Mouse (Mus musculus): Measurements from ENCODE around the gene Vwa7. TPM values are rescaled to one million over a fixed set of nuclear protein-coding genes. Genes with fewer than 3 reads are reported as not detected.
A peak's percentile ranks its signal among the peaks of the same experiment; 100 is the strongest.
"Not testable (repeated sequence)": the region's sequence is repeated elsewhere in the genome, so short reads cannot be mapped to it uniquely, and the experiment has no call there.

Vwa7 gene
- 0.33 and 0.38 TPM in 2 replicates for polyA plus RNA-seq (2015; fragmentation: Nextera tagmentation; extraction: Ambion mirVana)

GRCm38 (mm10) chr17:35016376-35016775 is at the start of gene Vwa7:
TSS of gene Vwa7 (plus strand) at chr17:35016579.
- Histone ChIP-seq H3K9ac (peak within 1 kb of the TSS; percentile 46), H3K36me3 (peaks cover 66% of the 10 kb centered on the region), H3K4me2 (no peak within 1 kb of the TSS), H3K4me1 (peaks cover 15% of the 10 kb centered on the region), H3K27ac (peak within 1 kb of the TSS; percentile 44; the same call in 1 of the 2 replicates), H3K9me3 (no peaks in the 10 kb centered on the region), H3K27me3 (no peaks in the 10 kb centered on the region), H3K4me3 (no peak within 1 kb of the TSS)
- WGBS, result 58% methylated on average over 12 of the region's 12 CpGs
- ATAC-seq (ENCODE audit: insufficient number of reproducible peaks, insufficient read depth, low FRiP score, low TSS enrichment, low read depth), result no peak

GRCm38 (mm10) chr17:34969822-34970221 is 46.6 kb upstream of the Vwa7 start, which contains the start of gene Gm20481:
TSS of gene Gm20481 (plus strand) at chr17:34969912.
- H3K36me3 ChIP-seq; H3K4me3 ChIP-seq; ATAC-seq (ENCODE audit: insufficient number of reproducible peaks, insufficient read depth, low FRiP score, low TSS enrichment, low read depth); H3K27ac ChIP-seq; H3K9ac ChIP-seq; H3K9me3 ChIP-seq; H3K4me2 ChIP-seq: not testable (repeated sequence)
- peaks cover 13% of the 10 kb centered on the region; the same call in 1 of the 2 replicates for H3K4me1 ChIP-seq
- 70% methylated on average over 6 of the region's 11 CpGs for WGBS
- peaks cover 28% of the 10 kb centered on the region for H3K27me3 ChIP-seq

GRCm38 (mm10) chr17:34970850-34971249 is 45.5 kb upstream of the Vwa7 start:
- WGBS, result 43% methylated on average over 25 of the region's 37 CpGs
- not testable (repeated sequence) for H3K27ac ChIP-seq; ATAC-seq (ENCODE audit: insufficient number of reproducible peaks, insufficient read depth, low FRiP score, low TSS enrichment, low read depth); H3K4me2 ChIP-seq; H3K4me1 ChIP-seq; H3K9me3 ChIP-seq; H3K4me3 ChIP-seq; H3K9ac ChIP-seq; H3K36me3 ChIP-seq
- peaks cover 28% of the 10 kb centered on the region for H3K27me3 ChIP-seq

DNA sequence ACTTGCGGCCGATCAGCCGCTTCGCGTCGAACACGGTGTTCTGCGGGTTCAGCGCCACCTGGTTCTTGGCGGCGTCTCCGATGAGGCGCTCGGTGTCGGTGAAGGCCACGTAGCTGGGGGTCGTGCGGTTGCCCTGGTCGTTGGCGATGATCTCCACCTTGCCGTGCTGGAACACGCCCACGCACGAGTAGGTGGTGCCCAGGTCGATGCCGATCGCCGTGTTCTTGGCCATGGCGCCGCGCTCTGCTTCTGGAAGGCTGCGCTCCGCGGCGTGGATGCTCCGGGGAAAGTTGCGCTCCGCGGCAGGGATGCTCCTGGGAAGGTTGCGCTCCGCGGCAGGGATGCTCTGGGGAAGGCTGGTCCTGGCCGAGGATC is 44.7 kb upstream of the Vwa7 start:
- H3K27me3 ChIP-seq, result peaks cover 28% of the 10 kb centered on the region
- H3K27ac ChIP-seq, H3K4me1 ChIP-seq, H3K9ac ChIP-seq, H3K36me3 ChIP-seq, H3K9me3 ChIP-seq: not testable (repeated sequence)
- H3K4me2 ChIP-seq, result peak overlapping the region; percentile 80
- peak overlapping the region; percentile 45 for H3K4me3 ChIP-seq
- peak; percentile 44 for ATAC-seq (ENCODE audit: insufficient number of reproducible peaks, insufficient read depth, low FRiP score, low TSS enrichment, low read depth)
- 2% methylated on average over 28 of the region's 43 CpGs for WGBS

DNA sequence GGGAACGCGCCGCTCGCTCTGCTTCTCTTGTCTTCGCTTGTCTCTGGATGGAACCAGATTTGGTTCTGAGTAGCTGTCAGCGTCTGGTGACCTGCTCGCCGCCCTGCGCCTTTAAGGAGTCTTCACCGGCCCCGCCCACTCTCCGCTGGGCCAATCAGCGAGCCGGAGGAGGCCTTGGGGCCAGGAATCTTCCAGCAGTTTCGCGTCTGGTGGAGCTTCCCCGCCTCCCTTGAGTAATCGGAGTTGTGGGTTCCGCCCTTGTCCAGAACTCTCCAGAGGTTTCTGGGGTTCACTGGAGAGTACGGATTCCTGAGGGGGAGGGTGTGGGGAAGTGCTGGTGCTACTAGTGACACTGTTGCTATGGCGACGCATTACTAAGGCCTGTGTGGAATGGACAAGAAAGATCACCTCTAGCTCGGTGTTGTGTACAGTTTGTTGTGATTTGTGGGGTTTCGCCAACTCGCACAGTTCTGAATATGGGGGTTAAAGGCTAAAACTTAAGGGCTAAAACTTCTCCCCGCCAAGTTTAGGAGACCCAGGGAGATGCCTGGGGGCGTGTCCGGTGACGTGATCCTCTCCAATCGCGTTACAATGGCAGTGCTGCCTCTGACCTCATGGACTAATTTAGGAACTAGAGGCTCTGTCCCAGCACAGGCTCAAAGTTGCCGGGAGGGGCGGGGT is 44.2 kb upstream of the Vwa7 start, which contains the start of the genes Hspa1a and Hspa1l:
Gene Hspa1a, minus strand, starts transcription at position 88 of the 681 bp plus-strand sequence.
Gene Hspa1l, plus strand, starts transcription at position 635 of the 681 bp plus-strand sequence.
- H3K27me3 ChIP-seq, result peaks cover 28% of the 10 kb centered on the region
- under 1% methylated on average over 31 of the region's 33 CpGs for WGBS
- not testable (repeated sequence) for H3K9me3 ChIP-seq, H3K4me1 ChIP-seq, H3K36me3 ChIP-seq
- H3K27ac ChIP-seq, result peak within 1 kb of the TSS; percentile 55
- H3K4me2 ChIP-seq, result peak within 1 kb of the TSS; percentile 80
- ATAC-seq (ENCODE audit: insufficient number of reproducible peaks, insufficient read depth, low FRiP score, low TSS enrichment, low read depth), result peak; percentile 93
- H3K4me3 ChIP-seq, result peak within 1 kb of the TSS; percentile 45
- H3K9ac ChIP-seq, result peak within 1 kb of the TSS; percentile 57

DNA sequence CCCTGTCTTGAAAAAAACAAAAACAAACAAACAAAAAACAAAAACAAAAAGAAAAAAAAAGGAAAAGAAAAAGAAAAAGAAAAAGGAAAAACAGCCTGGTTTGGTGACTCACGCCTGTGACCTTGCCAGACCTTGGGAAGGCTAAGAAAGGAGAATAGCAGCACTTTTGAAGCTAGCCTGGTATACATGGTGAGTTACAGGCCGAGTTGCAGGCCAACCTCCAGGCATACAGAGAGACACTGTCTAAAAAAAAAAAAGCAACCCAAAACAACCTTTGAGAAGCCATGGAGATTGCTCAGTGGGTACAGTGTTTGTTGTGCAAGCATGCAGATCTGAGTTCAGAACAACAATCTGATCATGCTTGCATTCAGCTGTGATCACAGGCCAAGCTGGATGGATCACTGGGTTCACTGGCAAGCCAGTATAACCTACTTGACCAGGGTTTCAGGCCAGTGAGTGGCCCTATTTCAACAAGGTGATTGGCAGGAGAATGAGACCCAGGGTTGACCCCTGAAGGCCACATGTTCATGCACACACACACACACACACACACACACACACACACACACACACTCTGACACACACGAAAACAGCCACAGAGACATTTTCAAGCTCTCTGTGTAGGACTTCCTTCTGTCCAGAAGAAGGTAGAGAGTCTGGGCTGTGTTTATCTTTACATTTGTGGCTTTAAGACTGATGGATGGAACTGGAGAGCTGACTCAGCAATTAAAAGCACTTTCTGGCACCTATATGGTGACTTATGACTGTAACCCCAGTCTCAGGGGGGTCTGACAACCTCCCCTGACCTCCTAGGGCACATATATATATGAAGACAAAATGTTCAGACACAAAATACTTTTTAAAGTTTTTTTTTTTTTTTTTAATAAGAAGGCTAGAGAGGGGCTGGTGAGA is 40.5 kb upstream of the Vwa7 start:
- no peak for ATAC-seq (ENCODE audit: insufficient number of reproducible peaks, insufficient read depth, low FRiP score, low TSS enrichment, low read depth)
- no peak overlapping the region for H3K4me3 ChIP-seq
- no peak overlapping the region for H3K9ac ChIP-seq
- H3K27me3 ChIP-seq, result peaks cover 4% of the 10 kb centered on the region; the same call in 1 of the 2 replicates
- no peak overlapping the region for H3K4me2 ChIP-seq
- H3K27ac ChIP-seq, result no peak overlapping the region
- H3K36me3 ChIP-seq, result 0 out of 2 replicates have a peak, but pooled peaks cover 2% of the 10 kb centered on the region
- H3K4me1 ChIP-seq, result peaks cover 10% of the 10 kb centered on the region
- H3K9me3 ChIP-seq, result no peaks in the 10 kb centered on the region
- whole genome bisulfite sequencing, result 78% methylated on average over 3 of the region's 3 CpGs

DNA sequence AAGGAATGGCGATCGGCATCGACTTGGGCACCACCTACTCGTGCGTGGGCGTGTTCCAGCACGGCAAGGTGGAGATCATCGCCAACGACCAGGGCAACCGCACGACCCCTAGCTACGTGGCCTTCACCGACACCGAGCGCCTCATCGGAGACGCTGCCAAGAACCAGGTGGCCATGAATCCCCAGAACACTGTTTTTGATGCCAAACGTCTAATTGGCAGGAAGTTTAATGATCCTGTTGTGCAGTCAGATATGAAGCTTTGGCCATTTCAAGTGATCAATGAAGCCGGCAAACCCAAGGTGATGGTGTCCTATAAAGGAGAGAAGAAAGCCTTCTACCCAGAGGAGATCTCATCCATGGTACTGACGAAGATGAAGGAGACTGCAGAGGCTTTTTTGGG is 39.4 kb upstream of the Vwa7 start:
- H3K9me3 ChIP-seq, result no peaks in the 10 kb centered on the region
- H3K27me3 ChIP-seq, result peaks cover 4% of the 10 kb centered on the region; the same call in 1 of the 2 replicates
- no peak overlapping the region for H3K4me2 ChIP-seq
- 94% methylated on average over 20 of the region's 20 CpGs for WGBS
- no peak overlapping the region for H3K27ac ChIP-seq
- ATAC-seq (ENCODE audit: insufficient number of reproducible peaks, insufficient read depth, low FRiP score, low TSS enrichment, low read depth), result no peak
- H3K4me3 ChIP-seq, result no peak overlapping the region
- H3K9ac ChIP-seq, result no peak overlapping the region
- H3K36me3 ChIP-seq, result 0 out of 2 replicates have a peak, but pooled peaks cover 2% of the 10 kb centered on the region
- peaks cover 12% of the 10 kb centered on the region for H3K4me1 ChIP-seq

- H3K4me1 ChIP-seq, result peaks cover 13% of the 10 kb centered on the region
- peaks cover 4% of the 10 kb centered on the region; the same call in 1 of the 2 replicates for H3K27me3 ChIP-seq
- no peak for ATAC-seq (ENCODE audit: insufficient number of reproducible peaks, insufficient read depth, low FRiP score, low TSS enrichment, low read depth)
- 89% methylated on average over 27 of the region's 27 CpGs for WGBS
- no peak overlapping the region for H3K9ac ChIP-seq
- H3K36me3 ChIP-seq, result 0 out of 2 replicates have a peak, but pooled peaks cover 2% of the 10 kb centered on the region
- H3K4me2 ChIP-seq, result no peak overlapping the region
- no peaks in the 10 kb centered on the region for H3K9me3 ChIP-seq
- H3K4me3 ChIP-seq, result no peak overlapping the region
- H3K27ac ChIP-seq, result no peak overlapping the region
These were observed 38.1 kb upstream of the Vwa7 start for GRCm38 (mm10) chr17:34978239-34978638.

DNA sequence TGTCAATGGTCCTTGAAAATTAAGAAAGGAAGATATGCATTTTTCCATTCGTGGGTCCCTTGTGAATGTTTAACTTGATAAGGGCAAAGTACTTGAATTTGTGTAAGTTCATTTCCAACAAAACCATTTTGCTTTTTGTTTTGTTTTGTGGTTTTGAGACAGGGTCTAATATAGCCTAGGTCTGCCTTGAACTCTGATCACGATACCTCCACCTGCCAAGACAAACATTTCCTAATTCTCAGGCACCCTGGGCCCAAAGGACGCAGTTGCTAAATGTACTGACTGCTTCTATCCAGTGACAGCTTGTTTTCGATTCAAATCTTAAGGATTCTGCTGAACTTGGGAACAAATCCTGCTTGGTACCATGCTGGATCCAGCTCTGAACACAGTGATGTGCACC is 36.7 kb upstream of the Vwa7 start:
- no peak for ATAC-seq (ENCODE audit: insufficient number of reproducible peaks, insufficient read depth, low FRiP score, low TSS enrichment, low read depth)
- WGBS, result 94% methylated on average over 4 of the region's 4 CpGs
- no peak overlapping the region for H3K4me3 ChIP-seq
- no peaks in the 10 kb centered on the region for H3K27me3 ChIP-seq
- no peaks in the 10 kb centered on the region for H3K9me3 ChIP-seq
- H3K27ac ChIP-seq, result no peak overlapping the region
- H3K36me3 ChIP-seq, result 0 out of 2 replicates have a peak, but pooled peaks cover 2% of the 10 kb centered on the region
- H3K4me1 ChIP-seq, result peaks cover 13% of the 10 kb centered on the region
- H3K9ac ChIP-seq, result no peak overlapping the region
- H3K4me2 ChIP-seq, result no peak overlapping the region

DNA sequence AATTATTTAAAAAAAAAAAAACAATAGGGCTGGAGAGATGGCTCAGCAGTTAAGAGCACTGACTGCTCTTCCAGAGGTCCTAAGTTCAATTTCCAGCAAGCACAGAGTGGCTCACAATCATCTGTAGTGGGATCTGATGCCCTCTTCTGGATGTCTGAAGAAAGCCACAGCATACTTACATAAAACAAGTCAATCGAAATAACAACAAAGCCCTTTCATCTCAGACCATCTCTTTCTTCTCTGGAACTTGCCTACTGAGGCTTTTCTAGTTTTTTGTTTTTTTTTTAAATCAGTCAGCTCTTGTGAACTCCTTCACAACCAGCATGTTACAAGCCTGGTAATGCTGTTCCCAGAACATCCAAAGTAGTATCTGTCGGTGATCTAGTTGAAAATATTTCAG is 35.7 kb upstream of the Vwa7 start:
- Histone ChIP-seq H3K27ac (no peak overlapping the region), H3K4me1 (peaks cover 13% of the 10 kb centered on the region), H3K27me3 (no peaks in the 10 kb centered on the region), H3K9ac (peak overlapping the region; percentile 94), H3K9me3 (no peaks in the 10 kb centered on the region), H3K36me3 (peaks cover 11% of the 10 kb centered on the region), H3K4me2 (peak overlapping the region; percentile 88), H3K4me3 (peak overlapping the region; percentile 87)
- WGBS, result 10% methylated on average over 2 of the region's 2 CpGs
- no peak for ATAC-seq (ENCODE audit: insufficient number of reproducible peaks, insufficient read depth, low FRiP score, low TSS enrichment, low read depth)

DNA sequence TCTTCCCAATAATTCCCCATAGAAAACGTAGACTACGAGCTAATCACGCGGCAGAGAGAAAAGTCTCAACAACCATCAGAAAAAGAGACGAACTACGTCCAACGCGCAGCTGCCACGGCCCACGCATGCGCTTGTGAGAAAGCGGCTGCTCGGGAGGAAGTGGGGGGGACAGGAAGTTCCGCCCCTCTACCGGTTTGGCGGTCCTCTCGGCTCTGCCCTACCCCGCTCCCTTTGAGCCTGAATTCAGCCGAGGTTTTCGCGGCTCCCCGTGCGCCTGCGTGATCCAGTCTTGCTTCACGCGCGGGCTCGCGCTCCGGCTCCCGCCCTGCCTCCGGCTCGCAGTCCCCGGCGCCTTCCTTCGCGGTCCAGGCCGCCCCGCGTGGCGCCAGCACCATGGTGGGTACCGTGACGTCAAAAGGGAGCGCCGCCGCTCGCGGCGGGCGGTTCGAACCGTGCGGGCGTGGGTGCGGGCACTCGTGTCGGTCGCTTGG is 34.6 kb upstream of the Vwa7 start, which contains the start of gene Lsm2:
Gene Lsm2, plus strand, starts transcription at position 173 of the 491 bp plus-strand sequence.
- peak; percentile 89 for ATAC-seq (ENCODE audit: insufficient number of reproducible peaks, insufficient read depth, low FRiP score, low TSS enrichment, low read depth)
- Histone ChIP-seq H3K27ac (peak within 1 kb of the TSS; percentile 100), H3K4me3 (peak within 1 kb of the TSS; percentile 87), H3K36me3 (peaks cover 22% of the 10 kb centered on the region), H3K27me3 (no peaks in the 10 kb centered on the region), H3K4me1 (peaks cover 13% of the 10 kb centered on the region), H3K4me2 (peak within 1 kb of the TSS; percentile 88), H3K9me3 (no peaks in the 10 kb centered on the region), H3K9ac (peak within 1 kb of the TSS; percentile 94)
- under 1% methylated on average over 58 of the region's 58 CpGs for WGBS

All from embryonic facial prominence, embryonic 13.5 days (tissue).